Mouse (Mus musculus) stomach, embryonic 16.5 days (tissue): ENCODE data around the gene Tmprss4. TPM values are rescaled to one million over a fixed set of nuclear protein-coding genes. Genes with fewer than 3 reads are reported as not detected.
A peak's percentile ranks its signal among the peaks of the same experiment; 100 is the strongest.

Source experiments
- ATAC-seq: fragments of 200-750 bp; cut with Nextera tagmentation; 2 replicates; pipeline ENCODE4 v1.8.0; 2017; ENCODE audit warnings: moderate number of reproducible peaks, moderate TSS enrichment; ENCODE audit not compliant: insufficient read depth, low FRiP score
- H3K27ac ChIP-seq: fragments of 300-500 bp; sonication (generic); 2 replicates; pipeline ENCODE4 v1.5.1; 2014; ENCODE audit warnings: low read length
- H3K27me3 ChIP-seq: fragments of 300-500 bp; sonication (generic); 2 replicates; pipeline ENCODE4 v1.6.1; 2014; ENCODE audit warnings: low read length, control low read depth, mixed read lengths; ENCODE audit not compliant: control insufficient read depth, insufficient read depth
- H3K36me3 ChIP-seq: fragments of 300-500 bp; sonication (generic); 2 replicates; pipeline ENCODE4 v1.6.1; 2014; ENCODE audit warnings: low read length; ENCODE audit not compliant: control insufficient read depth, insufficient read depth
- H3K4me1 ChIP-seq: fragments of 300-500 bp; sonication (generic); 2 replicates; pipeline ENCODE4 v1.6.1; 2014; ENCODE audit warnings: low read length, control low read depth, mixed read lengths; ENCODE audit not compliant: control insufficient read depth, insufficient read depth
- H3K4me2 ChIP-seq: fragments of 300-500 bp; sonication (generic); 2 replicates; pipeline ENCODE4 v1.6.1; 2014; ENCODE audit warnings: low read depth, low read length, mixed read lengths
- H3K4me3 ChIP-seq: fragments of 300-500 bp; sonication (generic); replicated peaks from 2 replicates; pipeline ENCODE4 v1.5.1; 2014; ENCODE audit warnings: mild to moderate bottlenecking, low read length
- H3K9ac ChIP-seq: fragments of 300-500 bp; sonication (generic); 2 replicates; pipeline ENCODE4 v1.6.1; 2014; ENCODE audit warnings: low read length
- H3K9me3 ChIP-seq: fragments of 300-500 bp; sonication (generic); replicated peaks from 2 replicates; pipeline ENCODE4 v1.6.1; 2016; ENCODE audit warnings: low read length, control low read depth; ENCODE audit not compliant: control insufficient read depth
- WGBS: fragments of 180-500 bp; shearing (Covaris S2); extraction: QIAGEN DNeasy Blood & Tissue Kit; methylation state at CpG from one replicate; pipeline ENCODE4 v1.1.7; 2014; 5-methylcytosine and 5-hydroxymethylcytosine counted together
- polyA plus RNA-seq: library from polyadenylated mRNA; unstranded; fragments of >200 nt; fragmentation: Nextera tagmentation; extraction: Ambion mirVana; gene quantifications from 2 replicates; pipeline ENCODE4 v1.2.1, GENCODE M21; 2015

Gene Tmprss4
- polyA plus RNA-seq, 1 experiment from 2014 or later = 31.5 TPM

- Histone ChIP-seq H3K9ac (no peak overlapping the region), H3K4me1 (0 out of 2 replicates have a peak, but pooled peaks cover under 1% of the 10 kb centered on the region), H3K4me3 (no peak overlapping the region), H3K27ac (no peak overlapping the region), H3K27me3 (peaks cover 5% of the 10 kb centered on the region), H3K36me3 (no peaks in the 10 kb centered on the region), H3K4me2 (no peak overlapping the region), H3K9me3 (no peaks in the 10 kb centered on the region)
- WGBS = 50% methylated on average over 1 of the region's 1 CpGs
- ATAC-seq = no peak
These were observed 53.0 kb downstream of the Tmprss4 start for GRCm38 (mm10) chr9:45150933-45151332.

- ATAC-seq = no peak
- Histone ChIP-seq H3K9me3 (no peaks in the 10 kb centered on the region), H3K4me1 (0 out of 2 replicates have a peak, but pooled peaks cover 5% of the 10 kb centered on the region), H3K4me3 (peak overlapping the region; percentile 38), H3K27me3 (peaks cover 22% of the 10 kb centered on the region), H3K9ac (peak overlapping the region; percentile 50; the same call in 1 of the 2 replicates), H3K4me2 (peak overlapping the region; percentile 64), H3K36me3 (no peaks in the 10 kb centered on the region), H3K27ac (no peak overlapping the region)
- 0% methylated on average over 5 of the region's 5 CpGs for WGBS
These were observed 57.7 kb downstream of the Tmprss4 start for GRCm38 (mm10) chr9:45146267-45146597.

- no peak; the same call in 1 of the 2 replicates for ATAC-seq
- 5% methylated on average over 27 of the region's 27 CpGs for WGBS
- peaks cover 24% of the 10 kb centered on the region for H3K27me3 ChIP-seq
- H3K27ac ChIP-seq = no peak overlapping the region
- no peaks in the 10 kb centered on the region for H3K9me3 ChIP-seq
- peak overlapping the region; percentile 50; the same call in 1 of the 2 replicates for H3K9ac ChIP-seq
- peak overlapping the region; percentile 38 for H3K4me3 ChIP-seq
- H3K36me3 ChIP-seq = no peaks in the 10 kb centered on the region
- H3K4me1 ChIP-seq = 0 out of 2 replicates have a peak, but pooled peaks cover 5% of the 10 kb centered on the region
- H3K4me2 ChIP-seq = peak overlapping the region; percentile 64
These were observed 58.2 kb downstream of the Tmprss4 start for GRCm38 (mm10) chr9:45145533-45146266.

GRCm38 (mm10) chr9:45142686-45143085 lies 61.2 kb downstream of the Tmprss4 start:
- no peak overlapping the region for H3K27ac ChIP-seq
- no peaks in the 10 kb centered on the region for H3K9me3 ChIP-seq
- peaks cover 47% of the 10 kb centered on the region for H3K27me3 ChIP-seq
- WGBS = 57% methylated on average over 3 of the region's 3 CpGs
- peaks cover 10% of the 10 kb centered on the region; the same call in 1 of the 2 replicates for H3K4me1 ChIP-seq
- H3K4me2 ChIP-seq = no peak overlapping the region
- H3K4me3 ChIP-seq = no peak overlapping the region
- ATAC-seq = no peak
- no peak overlapping the region for H3K9ac ChIP-seq
- H3K36me3 ChIP-seq = no peaks in the 10 kb centered on the region

GRCm38 (mm10) chr9:45140945-45141344 lies 62.9 kb downstream of the Tmprss4 start:
- 69% methylated on average over 7 of the region's 7 CpGs for WGBS
- ATAC-seq = no peak
- H3K36me3 ChIP-seq = no peaks in the 10 kb centered on the region
- peaks cover 59% of the 10 kb centered on the region for H3K27me3 ChIP-seq
- H3K9me3 ChIP-seq = no peaks in the 10 kb centered on the region
- H3K27ac ChIP-seq = no peak overlapping the region
- no peak overlapping the region for H3K9ac ChIP-seq
- no peak overlapping the region for H3K4me3 ChIP-seq
- peaks cover 10% of the 10 kb centered on the region; the same call in 1 of the 2 replicates for H3K4me1 ChIP-seq
- no peak overlapping the region for H3K4me2 ChIP-seq

- Histone ChIP-seq H3K4me1 (peaks cover 11% of the 10 kb centered on the region), H3K36me3 (no peaks in the 10 kb centered on the region), H3K9ac (peak overlapping the region; percentile 47; the same call in 1 of the 2 replicates), H3K27ac (no peak overlapping the region), H3K9me3 (no peaks in the 10 kb centered on the region), H3K4me2 (peak overlapping the region; percentile 71), H3K27me3 (peaks cover 58% of the 10 kb centered on the region), H3K4me3 (peak overlapping the region; percentile 55)
- WGBS = 4% methylated on average over 7 of the region's 7 CpGs
- ATAC-seq = no peak
These were observed 64.8 kb downstream of the Tmprss4 start for GRCm38 (mm10) chr9:45139082-45139481.

- H3K4me3 ChIP-seq = peak within 1 kb of the TSS; percentile 55
- peaks cover 54% of the 10 kb centered on the region for H3K27me3 ChIP-seq
- H3K27ac ChIP-seq = no peak within 1 kb of the TSS
- H3K36me3 ChIP-seq = no peaks in the 10 kb centered on the region
- H3K9ac ChIP-seq = peak within 1 kb of the TSS; percentile 47
- no peaks in the 10 kb centered on the region for H3K9me3 ChIP-seq
- under 1% methylated on average over 75 of the region's 76 CpGs for WGBS
- peak within 1 kb of the TSS; percentile 71 for H3K4me2 ChIP-seq
- H3K4me1 ChIP-seq = peaks cover 15% of the 10 kb centered on the region
- ATAC-seq = 0 out of 2 replicates have a peak, but pooled peaks have one; percentile 23
These were observed 65.5 kb downstream of the Tmprss4 start, which contains the start of gene Scn4b for GRCm38 (mm10) chr9:45138191-45139032. Gene Scn4b, plus strand, starts transcription at chr9:45138395.

GRCm38 (mm10) chr9:45136442-45137169 lies 67.3 kb downstream of the Tmprss4 start:
- no peaks in the 10 kb centered on the region for H3K36me3 ChIP-seq
- H3K27me3 ChIP-seq = peaks cover 54% of the 10 kb centered on the region
- H3K27ac ChIP-seq = no peak overlapping the region
- H3K4me3 ChIP-seq = no peak overlapping the region
- no peaks in the 10 kb centered on the region for H3K9me3 ChIP-seq
- WGBS = 29% methylated on average over 7 of the region's 7 CpGs
- ATAC-seq = 0 out of 2 replicates have a peak, but pooled peaks have one; percentile 18
- H3K9ac ChIP-seq = no peak overlapping the region
- H3K4me2 ChIP-seq = no peak overlapping the region
- peaks cover 15% of the 10 kb centered on the region for H3K4me1 ChIP-seq
